Mouse (Mus musculus) frontal cortex, postnatal 10 days (tissue): ENCODE results near the gene Aox2.
"Not testable (repeated sequence)": the region's sequence is repeated elsewhere in the genome, so short reads cannot be mapped to it uniquely, and the experiment has no call there.

Source experiments
- DNase-seq, 2 experiments: peaks; one replicate each; pipeline ENCODE4 v3.0.0; 2022; ENCODE audit warnings: low spot score in 2 of 2, mixed read lengths in 1 of 2

Aox2 gene

GRCm38 (mm10) chr1:58346159-58346558 lies 68.0 kb downstream of the Aox2 start:
- no peak for DNase-seq

GRCm38 (mm10) chr1:58348712-58349111 lies 70.6 kb downstream of the Aox2 start:
- DNase-seq: no peak

GRCm38 (mm10) chr1:58353238-58353893 lies 75.2 kb downstream of the Aox2 start:
- no peak for DNase-seq

- peak in 1 of 2 experiments; percentile 14 for DNase-seq
Measured at GRCm38 (mm10) chr1:58358958-58359901, 81.1 kb downstream of the Aox2 start.

GRCm38 (mm10) chr1:58362296-58362695 lies 84.2 kb downstream of the Aox2 start:
- no peak for DNase-seq

- no peak for DNase-seq
Measured at GRCm38 (mm10) chr1:58364551-58364950, 86.4 kb downstream of the Aox2 start.

- no peak for DNase-seq
Measured at GRCm38 (mm10) chr1:58365829-58366228, 87.7 kb downstream of the Aox2 start.

GRCm38 (mm10) chr1:58366737-58367471 lies 88.8 kb downstream of the Aox2 start:
- DNase-seq: no peak

- no peak for DNase-seq
Measured at GRCm38 (mm10) chr1:58369716-58370115, 91.6 kb downstream of the Aox2 start.

GRCm38 (mm10) chr1:58374266-58374665 lies 96.1 kb downstream of the Aox2 start:
- not testable (repeated sequence) for DNase-seq

GRCm38 (mm10) chr1:58375574-58376147 lies 97.5 kb downstream of the Aox2 start:
- no peak for DNase-seq

- no peak for DNase-seq
Measured at GRCm38 (mm10) chr1:58382586-58383281, 104.6 kb downstream of the Aox2 start.

- DNase-seq: no peak
Measured at GRCm38 (mm10) chr1:58391421-58392267, 113.5 kb downstream of the Aox2 start.

GRCm38 (mm10) chr1:58392268-58392651 lies 114.1 kb downstream of the Aox2 start:
- DNase-seq: no peak

GRCm38 (mm10) chr1:58392652-58393283 lies 114.6 kb downstream of the Aox2 start, which contains the start of gene Bzw1:
Gene Bzw1, plus strand, starts transcription at chr1:58392898.
- DNase-seq: peak; percentile 90 to 91

- DNase-seq: peak; percentile 36 to 49
Measured at GRCm38 (mm10) chr1:58393284-58394195, 115.4 kb downstream of the Aox2 start.

- DNase-seq: no peak
Measured at GRCm38 (mm10) chr1:58395341-58395740, 117.2 kb downstream of the Aox2 start.

GRCm38 (mm10) chr1:58396179-58396578 lies 118.1 kb downstream of the Aox2 start:
- DNase-seq: no peak

GRCm38 (mm10) chr1:58397731-58398130 lies 119.6 kb downstream of the Aox2 start:
- DNase-seq: no peak
